Mouse (Mus musculus): ENCODE results near the gene Tmem18. TPM values are rescaled to one million over a fixed set of nuclear protein-coding genes. Genes with fewer than 3 reads are reported as not detected.

The Tmem18 gene
- 18.7 TPM for polyA plus RNA-seq (2014; fragmentation: Illumina TruSeq; extraction: RNeasy Lipid Tissue Mini Kit (QIAGEN cat#74804); ENCODE audit: low read depth, low replicate concordance)

DNA sequence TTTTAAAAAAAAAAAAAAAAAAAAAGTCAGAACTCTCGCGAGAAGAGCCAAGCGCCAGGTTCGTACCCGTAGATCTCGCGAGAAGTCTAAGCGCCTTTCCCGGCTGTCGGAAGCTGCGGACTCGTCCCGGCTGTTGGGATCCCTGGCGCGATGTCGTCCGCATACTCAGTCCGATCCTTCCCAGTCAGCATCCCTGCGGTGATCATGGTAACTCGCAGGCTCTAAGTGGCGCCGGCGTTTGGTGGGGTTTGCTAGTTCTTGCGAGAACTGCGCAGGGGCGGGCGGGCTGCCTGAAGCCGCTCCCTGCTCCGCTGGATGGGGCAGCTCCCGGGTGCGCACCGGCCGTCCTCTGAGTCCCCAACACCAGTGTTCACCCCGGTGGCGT lies at the start of gene Tmem18:
Tmem18 (plus strand) TSS at position 71 of the 385 bp plus-strand sequence.

Other genes with a start within 250 kb of the Tmem18 start
- gene Sntg2, start 211.1 kb upstream of the Tmem18 start, polyA plus RNA-seq (2014; fragmentation: Illumina TruSeq; extraction: RNeasy Lipid Tissue Mini Kit (QIAGEN cat#74804); ENCODE audit: low read depth, low replicate concordance): 2.2 TPM

Data from adipose tissue, adult 10 weeks (tissue).